Mouse (Mus musculus) small intestine, adult 2 months (tissue): ENCODE measurements around the gene Rtbdn. TPM values are rescaled to one million over a fixed set of nuclear protein-coding genes. Genes with fewer than 3 reads are reported as not detected.

Experiments
- H3K27ac ChIP-seq: fragments of 200-500 bp; 2 replicates; pipeline ENCODE4 v1.5.1; 2012; ENCODE audit warnings: low read depth, low read length, control low read depth, inconsistent platforms; ENCODE audit not compliant: insufficient read depth
- H3K27me3 ChIP-seq: fragments of 200-500 bp; 2 replicates; pipeline ENCODE4 v1.6.1; 2012; ENCODE audit warnings: mild to moderate bottlenecking, moderate library complexity, low read length, inconsistent platforms; ENCODE audit not compliant: control insufficient read depth, insufficient read depth
- H3K36me3 ChIP-seq: fragments of 200-500 bp; 2 replicates; pipeline ENCODE4 v1.6.1; 2012; ENCODE audit warnings: mild to moderate bottlenecking, low read length, control low read depth, inconsistent platforms; ENCODE audit not compliant: control insufficient read depth, insufficient read depth
- H3K4me1 ChIP-seq: fragments of 200-500 bp; 2 replicates; pipeline ENCODE4 v1.6.1; 2012; ENCODE audit warnings: low read length, inconsistent platforms, mixed read lengths; ENCODE audit not compliant: control insufficient read depth, insufficient read depth, insufficient read length
- H3K4me3 ChIP-seq: fragments of 200-500 bp; 2 replicates; pipeline ENCODE4 v1.5.1; 2012; ENCODE audit warnings: low read depth, mild to moderate bottlenecking, control low read depth, inconsistent platforms, low read length, moderate library complexity
- CTCF ChIP-seq: fragments of 200-500 bp; IDR thresholded peaks from 2 replicates; pipeline ENCODE4 v1.5.1; 2012; ENCODE audit warnings: low read depth, mild to moderate bottlenecking, control low read depth, inconsistent platforms, low read length, moderate library complexity, mixed read lengths; ENCODE audit not compliant: insufficient replicate concordance, insufficient read length; ENCODE audit errors: extremely low read depth
- POLR2A ChIP-seq: fragments of 200-500 bp; IDR thresholded peaks from 2 replicates; pipeline ENCODE4 v1.6.1; 2012; ENCODE audit warnings: low read depth, mild to moderate bottlenecking, control low read depth, inconsistent platforms, low read length, moderate library complexity
- WGBS: fragments of 180-500 bp; shearing (Covaris S2); methylation state at CpG from one replicate; pipeline ENCODE4 v1.1.7; 2018; 5-methylcytosine and 5-hydroxymethylcytosine counted together
- polyA plus RNA-seq: library from polyadenylated mRNA; depleted of rRNA; stranded (reverse); fragments of >200 nt; gene quantifications from 2 replicates; pipeline ENCODE4 v1.2.3, GENCODE M21; 2012

Rtbdn gene
- polyA plus RNA-seq, 1 experiment: 0.15 TPM

DNA sequence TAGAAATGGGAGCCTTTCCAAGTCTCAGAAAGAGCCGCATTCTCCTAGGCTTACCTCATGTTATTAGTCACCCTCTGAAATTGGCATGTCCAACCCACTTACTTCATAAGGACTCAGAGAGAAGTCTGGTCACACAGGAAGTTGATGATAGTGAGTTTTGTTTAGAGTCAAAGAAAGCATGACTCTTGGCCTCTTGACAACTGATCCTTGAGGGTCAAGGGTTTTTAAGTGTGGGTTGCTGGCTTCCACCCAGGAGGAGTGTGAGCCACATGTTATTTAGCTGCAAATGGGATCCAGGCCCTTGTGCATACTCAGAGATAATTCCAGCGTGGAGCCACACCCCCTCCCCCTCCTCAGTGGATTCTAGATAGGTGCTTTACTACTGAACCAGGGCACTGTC, 25.2 kb upstream of the Rtbdn start:
- H3K4me3 ChIP-seq: no peak overlapping the region
- 64% methylated on average over 2 of the region's 2 CpGs for WGBS
- H3K27ac ChIP-seq: no peak overlapping the region
- no peaks in the 10 kb centered on the region for H3K27me3 ChIP-seq
- no peaks in the 10 kb centered on the region for H3K36me3 ChIP-seq
- no peaks in the 10 kb centered on the region for H3K4me1 ChIP-seq
- no peak for TF ChIP-seq CTCF
- no peak for TF ChIP-seq POLR2A

DNA sequence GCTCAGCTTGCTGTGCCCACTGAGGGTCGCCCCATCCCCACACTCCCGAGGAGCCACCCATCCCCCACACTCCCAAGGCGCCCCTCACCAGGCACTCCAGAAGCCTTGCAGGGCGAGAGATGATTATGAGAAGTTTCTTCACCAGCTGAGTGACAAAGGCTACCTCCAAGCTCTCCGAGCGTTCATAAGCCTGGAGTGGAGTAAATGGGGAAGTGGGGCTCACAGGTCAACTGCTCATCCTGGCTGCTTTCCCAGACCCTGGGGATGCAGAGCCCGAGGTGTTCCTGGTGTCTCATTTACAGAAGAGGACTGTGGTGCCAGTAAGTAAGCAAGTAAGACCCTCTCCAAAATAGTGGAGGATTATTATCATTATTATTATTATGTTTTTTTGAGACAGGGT, 21.2 kb upstream of the Rtbdn start:
- H3K4me3 ChIP-seq: no peak overlapping the region
- 48% methylated on average over 7 of the region's 7 CpGs for WGBS
- peaks cover 16% of the 10 kb centered on the region for H3K27me3 ChIP-seq
- no peaks in the 10 kb centered on the region for H3K36me3 ChIP-seq
- no peak overlapping the region for H3K27ac ChIP-seq
- 0 out of 2 replicates have a peak, but pooled peaks cover 3% of the 10 kb centered on the region for H3K4me1 ChIP-seq
- TF ChIP-seq CTCF (no peak), POLR2A (no peak)

- H3K4me1 ChIP-seq: 0 out of 2 replicates have a peak, but pooled peaks cover 3% of the 10 kb centered on the region
- 92% methylated on average over 1 of the region's 1 CpGs for WGBS
- peaks cover 21% of the 10 kb centered on the region for H3K27me3 ChIP-seq
- no peak overlapping the region for H3K27ac ChIP-seq
- no peaks in the 10 kb centered on the region for H3K36me3 ChIP-seq
- H3K4me3 ChIP-seq: no peak overlapping the region
- TF ChIP-seq POLR2A (no peak), CTCF (no peak)
Observed at GRCm38 (mm10) chr8:84927513-84927912, 19.3 kb upstream of the Rtbdn start.

GRCm38 (mm10) chr8:84928456-84929306, 18.1 kb upstream of the Rtbdn start:
- H3K4me3 ChIP-seq: no peak overlapping the region
- no peak overlapping the region for H3K27ac ChIP-seq
- 5% methylated on average over 52 of the region's 52 CpGs for WGBS
- peaks cover 21% of the 10 kb centered on the region for H3K27me3 ChIP-seq
- H3K36me3 ChIP-seq: no peaks in the 10 kb centered on the region
- 0 out of 2 replicates have a peak, but pooled peaks cover 3% of the 10 kb centered on the region for H3K4me1 ChIP-seq
- no peak for TF ChIP-seq POLR2A
- TF ChIP-seq CTCF: peak; percentile 75; the same call in 1 of the 2 replicates

- Histone ChIP-seq H3K27me3 (peaks cover 31% of the 10 kb centered on the region), H3K4me1 (0 out of 2 replicates have a peak, but pooled peaks cover 3% of the 10 kb centered on the region), H3K4me3 (no peak overlapping the region), H3K36me3 (no peaks in the 10 kb centered on the region), H3K27ac (no peak overlapping the region)
- 84% methylated on average over 13 of the region's 13 CpGs for WGBS
- TF ChIP-seq CTCF (no peak), POLR2A (no peak)
Observed at GRCm38 (mm10) chr8:84930582-84930981, 16.2 kb upstream of the Rtbdn start.

DNA sequence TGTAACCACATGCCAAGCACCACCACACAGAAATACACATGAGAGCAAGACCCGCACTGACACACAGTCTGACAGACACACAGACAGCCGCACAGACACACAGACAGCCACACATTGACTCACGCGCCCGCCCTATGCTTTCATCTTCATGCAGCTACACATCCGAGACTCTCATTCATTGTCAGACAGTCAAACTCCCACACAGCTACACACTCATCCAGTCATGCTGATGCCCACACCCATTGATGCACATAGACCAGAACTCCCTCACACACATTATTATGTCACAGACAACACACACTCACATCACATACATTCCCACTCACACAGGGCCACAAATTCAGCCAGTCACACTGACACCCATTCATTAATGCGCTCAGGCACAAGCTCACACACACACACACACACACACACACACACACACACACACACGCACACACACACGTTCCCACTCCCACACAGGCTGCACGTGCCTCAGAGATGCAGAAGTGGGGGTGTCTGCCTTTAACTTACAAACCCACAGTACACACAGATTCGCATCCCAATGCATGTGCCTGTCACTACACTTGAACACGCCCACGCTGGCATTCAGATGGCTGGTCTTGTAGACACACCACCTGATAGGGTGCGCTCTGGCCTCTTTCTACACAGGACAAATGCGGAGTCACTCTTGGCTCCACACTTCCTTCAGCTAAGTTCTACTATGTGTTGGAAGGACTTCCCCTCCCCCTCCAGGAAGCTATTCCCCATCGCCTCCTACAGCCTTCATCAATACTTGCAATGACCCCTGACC, 12.8 kb upstream of the Rtbdn start:
- 71% methylated on average over 16 of the region's 16 CpGs for WGBS

DNA sequence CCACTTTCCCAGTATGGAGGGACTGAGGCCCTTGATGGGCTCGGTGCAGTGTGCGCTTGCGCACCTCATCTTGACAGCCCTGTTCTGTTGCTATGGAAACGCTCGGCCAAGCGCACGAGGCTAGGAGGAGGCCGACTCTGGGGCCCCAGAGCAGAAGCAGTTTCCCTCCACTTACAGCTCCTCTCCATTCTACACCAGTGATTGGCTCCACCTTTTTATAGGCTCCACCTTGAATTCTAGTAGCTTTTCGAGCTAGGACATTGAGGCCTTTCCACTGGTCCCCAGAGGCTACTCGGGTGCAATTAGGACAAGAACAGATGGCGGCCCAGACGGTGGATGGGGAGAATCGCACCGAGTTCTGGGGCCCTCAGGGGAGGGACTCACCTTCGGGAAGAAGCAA, 11.9 kb upstream of the Rtbdn start:
- Histone ChIP-seq H3K27ac (no peak overlapping the region), H3K36me3 (no peaks in the 10 kb centered on the region), H3K27me3 (peaks cover 35% of the 10 kb centered on the region), H3K4me3 (no peak overlapping the region), H3K4me1 (peaks cover 3% of the 10 kb centered on the region; the same call in 1 of the 2 replicates)
- WGBS: 4% methylated on average over 15 of the region's 15 CpGs
- TF ChIP-seq POLR2A (no peak), CTCF (no peak)

More for the DNA sequence above, 12.8 kb upstream of the Rtbdn start:
- H3K36me3 ChIP-seq: no peaks in the 10 kb centered on the region
- no peak for TF ChIP-seq POLR2A
- no peak for TF ChIP-seq CTCF
- no peak overlapping the region for H3K4me3 ChIP-seq
- H3K27me3 ChIP-seq: peaks cover 44% of the 10 kb centered on the region
- peaks cover 5% of the 10 kb centered on the region; the same call in 1 of the 2 replicates for H3K4me1 ChIP-seq
- H3K27ac ChIP-seq: no peak overlapping the region
